Mouse (Mus musculus): ENCODE measurements around the gene Gm16440.
"Not testable (repeated sequence)": the region's sequence is repeated elsewhere in the genome, so short reads cannot be mapped to it uniquely, and the experiment has no call there.

DNA sequence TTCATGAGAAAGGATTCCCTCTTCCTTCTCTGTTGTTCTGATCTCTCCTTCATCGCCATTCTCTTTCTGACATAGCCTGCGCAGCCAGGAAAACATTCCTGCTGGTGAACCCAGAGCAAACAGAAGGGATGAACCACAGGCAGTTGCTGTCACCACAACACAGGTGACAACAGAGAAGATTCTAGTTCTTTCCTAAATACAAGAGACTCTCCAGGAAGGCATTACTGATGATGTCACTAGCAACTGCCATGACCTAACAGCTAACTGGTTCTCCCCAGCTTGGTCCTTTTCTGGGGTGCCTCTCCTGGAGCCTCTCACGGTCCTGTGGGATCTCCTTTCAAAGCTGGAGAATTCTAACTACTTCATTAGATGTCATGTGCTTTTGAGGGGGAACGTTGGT, at the start of gene Gm16440:
- not testable (repeated sequence) for TF ChIP-seq CTCF (IDR thresholded peaks at IDR 0.05; ENCODE audit: insufficient read depth, low read length); POLR2A (IDR thresholded peaks at IDR 0.05; ENCODE audit: borderline replicate concordance, extremely low read depth, low read depth, low read length)

All from lung, adult 2 months (tissue).